Mouse (Mus musculus) liver, embryonic 14.5 days (tissue): ENCODE measurements at regions not wholly inside any gene's neighbourhood (a gene's known extent, or its start where the extent isn't known, plus 50 kb on each side); places are given as distances from the start of the nearest gene placed in this dataset.

Source experiments
- ATAC-seq: fragments of 200-750 bp; cut with Nextera tagmentation; 2 replicates; pipeline ENCODE4 v1.8.0; 2017; ENCODE audit warnings: moderate number of reproducible peaks, mild to moderate bottlenecking, moderate library complexity; ENCODE audit not compliant: insufficient read depth
- DNase-seq, 3 experiments: peaks; one replicate each; pipeline ENCODE4 v3.0.0-alpha.2; 2012 to 2013; ENCODE audit warnings: low read depth in 3 of 3, low spot score in 3 of 3
- H3K27ac ChIP-seq: fragments of 300-500 bp; sonication (generic); 2 replicates; pipeline ENCODE4 v1.5.1; 2014; ENCODE audit warnings: moderate library complexity, mild to moderate bottlenecking, control low read depth, inconsistent platforms
- H3K27me3 ChIP-seq: fragments of 300-500 bp; sonication (generic); 2 replicates; pipeline ENCODE4 v1.6.1; 2014; ENCODE audit warnings: mild to moderate bottlenecking, low read length, moderate library complexity; ENCODE audit not compliant: control insufficient read depth, insufficient read depth
- H3K36me3 ChIP-seq: fragments of 300-500 bp; sonication (generic); replicated peaks from 2 replicates; pipeline ENCODE4 v1.6.1; 2014; ENCODE audit warnings: low read depth; ENCODE audit not compliant: control insufficient read depth, insufficient read depth
- H3K4me1 ChIP-seq, 2 experiments: fragments of 200-500 bp in 1 of 2; fragments of 300-500 bp in 1 of 2; sonication (generic) in 1 of 2; replicated peaks; 2 replicates each; pipeline ENCODE4 v1.6.1; 2012 to 2014; ENCODE audit warnings: antibody characterized with exemption in 1 of 2, inconsistent platforms in 1 of 2, low read length in 1 of 2; ENCODE audit not compliant: control insufficient read depth in 2 of 2, insufficient read depth in 2 of 2
- H3K4me2 ChIP-seq: fragments of 300-500 bp; sonication (generic); 2 replicates; pipeline ENCODE4 v1.6.1; 2014; ENCODE audit warnings: low read depth, mild to moderate bottlenecking, control low read depth, moderate library complexity
- H3K4me3 ChIP-seq, 2 experiments: fragments of 200-500 bp in 1 of 2; fragments of 300-500 bp in 1 of 2; sonication (generic) in 1 of 2; 2 replicates each; pipeline ENCODE4 v1.5.1; 2012 to 2014; ENCODE audit warnings: low read depth in 2 of 2, low read length in 2 of 2, mild to moderate bottlenecking in 2 of 2, control low read depth in 1 of 2, inconsistent platforms in 1 of 2, moderate library complexity in 1 of 2; ENCODE audit not compliant: insufficient read depth in 1 of 2
- H3K9ac ChIP-seq: fragments of 300-500 bp; sonication (generic); replicated peaks from 2 replicates; pipeline ENCODE4 v1.6.1; 2014; ENCODE audit warnings: mild to moderate bottlenecking, control low read depth, moderate library complexity
- H3K9me3 ChIP-seq: fragments of 300-500 bp; sonication (generic); 2 replicates; pipeline ENCODE4 v1.6.1; 2016; ENCODE audit warnings: low read length, mixed read lengths; ENCODE audit not compliant: control insufficient read depth
- CTCF ChIP-seq: IDR thresholded peaks from 2 replicates; pipeline ENCODE4 v1.5.1; 2016; ENCODE audit warnings: antibody characterized with exemption, low read depth, control low read depth
- EP300 ChIP-seq: IDR thresholded peaks from 2 replicates; pipeline ENCODE4 v1.6.1; 2016; ENCODE audit warnings: antibody characterized with exemption, low read depth
- WGBS: fragments of 180-500 bp; shearing (Covaris S2); extraction: QIAGEN DNeasy Blood & Tissue Kit; methylation state at CpG from one replicate; pipeline ENCODE4 v1.1.7; 2014; ENCODE audit not compliant: insufficient replicate concordance; 5-methylcytosine and 5-hydroxymethylcytosine counted together

DNA sequence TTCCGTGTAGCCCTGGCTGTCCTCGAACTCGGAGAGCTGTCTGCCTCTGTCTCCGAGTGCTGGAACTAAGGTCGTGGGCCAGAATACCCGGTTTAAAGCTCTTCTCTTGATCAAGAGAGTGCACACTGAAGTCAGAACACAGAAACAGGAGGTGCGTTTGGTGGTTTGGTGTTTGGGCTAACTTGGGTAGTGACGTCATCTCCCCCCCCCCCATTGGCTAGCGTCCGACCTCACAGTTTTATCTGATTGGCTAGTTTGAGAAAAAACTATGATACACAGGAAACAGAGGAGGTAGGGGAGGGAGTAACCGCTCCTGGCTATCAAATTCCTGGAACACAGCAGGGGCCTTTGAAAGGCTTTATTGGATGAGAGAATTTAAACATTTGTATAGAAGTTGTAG is 60.2 kb upstream of the Pim1 start:
- Histone ChIP-seq H3K4me2 (no peak overlapping the region), H3K27ac (no peak overlapping the region), H3K9ac (no peak overlapping the region), H3K4me1 (peaks cover 34 to 48% of the 10 kb centered on the region in 2 experiments), H3K9me3 (no peaks in the 10 kb centered on the region), H3K4me3 (no peak overlapping the region), H3K27me3 (no peaks in the 10 kb centered on the region; the same call in 1 of the 2 replicates), H3K36me3 (no peaks in the 10 kb centered on the region)
- ATAC-seq (no peak), DNase-seq (no peak)
- WGBS: 68% methylated on average over 11 of the region's 11 CpGs
- TF ChIP-seq CTCF (no peak), EP300 (no peak)

DNA sequence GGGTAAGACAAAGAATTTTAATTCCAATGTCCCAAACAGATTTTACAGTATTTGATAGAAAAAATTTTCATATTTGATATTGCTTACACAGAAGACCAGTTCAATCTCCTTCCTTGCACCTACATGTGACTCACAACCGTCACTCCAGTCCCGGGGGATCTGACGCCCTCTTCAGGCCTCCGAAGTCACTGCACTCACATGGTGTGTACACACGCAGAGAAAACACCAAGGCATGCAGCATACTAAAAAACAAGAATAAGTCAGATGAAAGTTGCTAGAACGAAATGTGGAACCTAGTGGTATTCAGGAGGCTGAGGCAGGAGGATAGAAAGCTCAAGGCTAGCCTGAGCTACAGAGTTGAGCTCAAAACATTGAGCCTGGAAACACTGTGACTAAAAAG is 59.7 kb upstream of the Pim1 start:
- ATAC-seq (no peak), DNase-seq (no peak)
- H3K27me3 ChIP-seq: no peaks in the 10 kb centered on the region; the same call in 1 of the 2 replicates
- TF ChIP-seq CTCF: peak; percentile 46
- TF ChIP-seq EP300: no peak
- H3K27ac ChIP-seq: no peak overlapping the region
- H3K4me3 ChIP-seq: no peak overlapping the region
- no peaks in the 10 kb centered on the region for H3K9me3 ChIP-seq
- peaks cover 38 to 52% of the 10 kb centered on the region in 2 experiments for H3K4me1 ChIP-seq
- H3K36me3 ChIP-seq: no peaks in the 10 kb centered on the region
- 82% methylated on average over 6 of the region's 6 CpGs for WGBS
- no peak overlapping the region for H3K4me2 ChIP-seq
- no peak overlapping the region for H3K9ac ChIP-seq

DNA sequence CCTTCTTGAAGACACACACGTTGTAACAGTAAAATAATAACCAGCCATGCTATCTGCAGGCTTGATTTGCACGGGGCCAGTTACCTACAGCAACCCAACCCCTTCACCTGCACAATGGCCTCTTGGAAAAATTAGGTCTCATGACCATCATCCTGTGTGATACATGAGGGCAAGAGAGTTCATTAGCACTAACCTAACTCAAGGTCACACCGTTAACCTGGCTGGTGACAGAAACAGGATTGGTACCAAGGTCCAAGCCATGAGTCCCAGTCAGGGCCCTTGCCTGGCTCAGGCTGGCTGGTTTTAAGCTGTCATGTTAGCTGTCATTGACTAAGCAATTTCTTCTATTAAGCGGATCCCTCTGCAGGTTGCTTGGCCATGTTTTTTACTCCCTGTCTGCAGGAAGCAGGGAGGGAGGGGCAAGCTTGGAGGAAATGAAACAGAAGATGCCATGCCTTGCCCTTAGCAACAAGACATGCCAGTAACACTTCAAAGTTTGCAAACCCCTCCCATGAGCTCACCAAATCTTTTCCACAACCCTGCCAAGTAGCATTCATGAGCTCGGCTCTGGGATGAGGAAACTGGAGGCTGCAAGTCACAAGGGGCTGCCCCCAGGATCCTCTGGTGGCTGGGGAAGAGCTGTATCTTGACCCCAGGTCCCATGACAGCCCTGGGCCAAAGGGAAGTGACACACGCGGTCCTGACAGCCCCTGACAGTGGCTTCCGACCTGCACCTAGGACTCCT is 58.8 kb upstream of the Pim1 start:
- WGBS: 49% methylated on average over 8 of the region's 8 CpGs
- ATAC-seq (no peak), DNase-seq (no peak)
- peak overlapping the region; percentile 23; the same call in 1 of the 2 replicates for H3K9ac ChIP-seq
- H3K9me3 ChIP-seq: no peaks in the 10 kb centered on the region
- H3K4me3 ChIP-seq: no peak overlapping the region
- no peak overlapping the region for H3K4me2 ChIP-seq
- no peak overlapping the region for H3K27ac ChIP-seq
- TF ChIP-seq EP300: no peak
- TF ChIP-seq CTCF: no peak
- no peaks in the 10 kb centered on the region; the same call in 1 of the 2 replicates for H3K27me3 ChIP-seq
- H3K4me1 ChIP-seq: peaks cover 42 to 56% of the 10 kb centered on the region in 2 experiments
- H3K36me3 ChIP-seq: no peaks in the 10 kb centered on the region

DNA sequence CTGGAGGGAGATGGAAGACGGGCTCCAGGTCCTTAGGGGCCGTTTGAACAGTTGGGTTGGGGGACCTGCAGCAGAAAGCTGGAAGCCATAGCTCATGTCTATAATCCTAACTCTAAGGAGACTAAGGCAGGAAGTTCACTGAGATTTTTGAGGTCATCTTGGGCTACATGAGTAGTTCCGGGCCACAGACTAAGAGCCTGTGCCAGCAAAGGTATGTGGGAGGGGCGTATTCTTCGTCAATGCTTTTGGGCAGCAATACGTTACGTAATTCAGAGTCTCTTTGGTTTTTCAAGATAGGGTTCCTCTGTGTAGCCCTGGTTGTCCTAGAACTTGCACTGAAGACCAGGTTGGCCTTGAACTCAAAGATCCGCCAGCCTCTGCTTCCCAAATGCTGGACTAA is 57.9 kb upstream of the Pim1 start:
- Histone ChIP-seq H3K9me3 (no peaks in the 10 kb centered on the region), H3K27me3 (no peaks in the 10 kb centered on the region; the same call in 1 of the 2 replicates), H3K4me1 (peaks cover 47 to 60% of the 10 kb centered on the region in 2 experiments), H3K4me3 (no peak overlapping the region), H3K36me3 (no peaks in the 10 kb centered on the region), H3K4me2 (peak overlapping the region; percentile 63; the same call in 1 of the 2 replicates), H3K9ac (peak overlapping the region; percentile 69), H3K27ac (peak overlapping the region; percentile 91)
- DNase-seq (no peak), ATAC-seq (no peak)
- TF ChIP-seq EP300: no peak
- TF ChIP-seq CTCF: no peak
- 77% methylated on average over 8 of the region's 8 CpGs for WGBS

DNA sequence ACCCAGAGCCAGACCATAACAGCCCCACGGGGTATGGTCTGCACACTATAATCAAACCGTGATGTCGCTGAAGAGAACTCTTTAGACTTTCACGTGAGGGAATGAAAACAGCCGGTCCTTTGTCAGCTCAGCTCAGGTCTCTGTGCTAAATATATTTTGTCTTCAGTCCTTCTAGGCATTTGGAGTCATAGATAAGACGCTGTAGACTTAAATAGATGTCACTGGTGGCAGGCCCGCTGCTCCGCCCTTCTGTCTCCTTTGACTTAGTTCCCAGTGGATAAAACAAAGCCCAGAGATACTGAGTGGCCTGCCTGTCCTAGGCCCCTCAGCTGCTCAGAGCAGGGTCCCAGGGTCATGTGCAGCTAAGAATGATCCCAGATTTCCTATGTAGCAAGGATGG is 57.2 kb upstream of the Pim1 start:
- no peaks in the 10 kb centered on the region for H3K9me3 ChIP-seq
- H3K4me1 ChIP-seq: peaks cover 47 to 63% of the 10 kb centered on the region in 2 experiments
- peak overlapping the region; percentile 63 for H3K4me2 ChIP-seq
- peak overlapping the region in 1 of 2 experiments; percentile 5; a peak in 1 of 4 replicates for H3K4me3 ChIP-seq
- DNase-seq (peak in 2 of 3 experiments; percentile 57 to 58), ATAC-seq (peak; percentile 18)
- H3K9ac ChIP-seq: peak overlapping the region; percentile 69
- WGBS: 18% methylated on average over 8 of the region's 8 CpGs
- no peaks in the 10 kb centered on the region for H3K27me3 ChIP-seq
- TF ChIP-seq CTCF: no peak
- peak; percentile 52; the same call in 1 of the 2 replicates for TF ChIP-seq EP300
- no peaks in the 10 kb centered on the region for H3K36me3 ChIP-seq
- peak overlapping the region; percentile 91 for H3K27ac ChIP-seq
